Mouse (Mus musculus) neutrophil, adult 5-6 weeks (primary cell): ENCODE data around the gene Olfr676. TPM values are rescaled to one million over a fixed set of nuclear protein-coding genes. Genes with fewer than 3 reads are reported as not detected.
"Not testable (repeated sequence)": the region's sequence is repeated elsewhere in the genome, so short reads cannot be mapped to it uniquely, and the experiment has no call there.

Experiments used
- ATAC-seq: fragments of 151-379, 151-347 bp; 2 replicates; pipeline ENCODE4 v1.8.0; 2017; ENCODE audit warnings: mild to moderate bottlenecking, moderate TSS enrichment; ENCODE audit not compliant: insufficient number of reproducible peaks, poor library complexity, low FRiP score, severe bottlenecking; ENCODE audit errors: extremely low read depth
- total RNA-seq: library from RNA; stranded (forward); fragments of 200-1000 nt; gene quantifications from 2 replicates; pipeline ENCODE4 v1.2.3, GENCODE M21; 2017

The Olfr676 gene
- not detected in 2 replicates for total RNA-seq

DNA sequence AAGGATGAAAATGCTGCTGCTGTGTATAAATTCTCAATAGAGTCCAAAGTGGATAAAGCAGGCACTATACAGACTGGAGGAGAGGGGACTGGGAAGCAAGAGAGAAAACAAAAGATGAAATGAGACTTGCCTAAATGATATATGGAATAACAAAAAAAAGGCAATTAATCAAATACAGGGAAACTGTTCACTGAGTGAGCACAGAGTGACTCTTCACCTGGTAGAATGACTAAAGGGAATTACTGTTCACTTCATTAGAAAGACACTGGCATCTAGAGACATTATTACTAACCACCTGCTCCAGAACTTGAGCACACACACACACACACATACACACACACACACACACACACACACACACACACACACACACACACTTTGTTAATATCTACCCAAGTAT lies at the start of gene Olfr676:
Olfr676 (plus strand) TSS at position 301 of the 400 bp plus-strand sequence.
- no peak for ATAC-seq

- no peak for ATAC-seq
Measured at GRCm38 (mm10) chr7:105001929-105002328, 30.6 kb upstream of the Olfr676 start, which contains the start of gene Olfr672. TSS of gene Olfr672 (minus strand) at chr7:105002029.

- no peak for ATAC-seq
Measured at GRCm38 (mm10) chr7:105022530-105022929, 10.0 kb upstream of the Olfr676 start.

- ATAC-seq = no peak
Measured at GRCm38 (mm10) chr7:105028360-105028759, 4.1 kb upstream of the Olfr676 start, which contains the start of gene Olfr675. TSS of gene Olfr675 (minus strand) at chr7:105028460.

DNA sequence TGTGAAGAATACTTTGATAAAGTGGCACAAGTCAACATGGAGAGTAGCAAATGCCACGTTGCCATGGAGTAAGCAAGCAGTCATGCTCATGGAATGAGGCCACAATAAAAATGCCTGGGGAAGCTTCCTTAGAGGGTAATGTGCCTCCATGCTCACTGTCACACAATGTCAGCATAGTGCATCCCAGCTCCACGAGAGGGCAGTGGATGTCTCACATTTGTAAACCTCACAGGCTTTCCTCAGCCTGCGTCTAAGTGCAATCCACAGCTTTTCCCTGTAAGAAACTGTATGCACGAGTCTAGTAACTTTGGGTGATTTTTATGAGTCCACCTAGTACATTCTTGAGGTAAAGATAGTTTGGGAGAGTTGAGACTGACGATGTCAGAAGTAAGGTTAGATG lies 1.3 kb downstream of the Olfr676 start:
- ATAC-seq = not testable (repeated sequence)

DNA sequence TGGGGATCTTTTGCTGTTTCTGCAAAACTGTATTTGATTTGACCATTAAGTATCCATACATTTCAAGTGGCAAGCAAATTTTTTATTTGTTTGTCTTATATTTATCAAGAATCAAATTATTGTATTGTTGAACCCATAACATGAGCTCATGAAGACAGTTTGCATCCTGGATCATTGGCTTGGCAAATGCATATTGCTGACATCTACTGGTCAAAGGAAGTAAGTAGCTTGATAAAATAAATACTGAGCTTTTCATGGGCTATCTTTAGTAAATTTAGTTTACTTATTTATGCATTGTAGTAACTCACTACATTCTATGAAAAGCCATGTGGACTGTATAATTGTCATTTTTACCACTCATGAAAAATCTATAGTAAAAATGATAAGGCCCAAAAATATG lies 26.5 kb downstream of the Olfr676 start:
- no peak for ATAC-seq

DNA sequence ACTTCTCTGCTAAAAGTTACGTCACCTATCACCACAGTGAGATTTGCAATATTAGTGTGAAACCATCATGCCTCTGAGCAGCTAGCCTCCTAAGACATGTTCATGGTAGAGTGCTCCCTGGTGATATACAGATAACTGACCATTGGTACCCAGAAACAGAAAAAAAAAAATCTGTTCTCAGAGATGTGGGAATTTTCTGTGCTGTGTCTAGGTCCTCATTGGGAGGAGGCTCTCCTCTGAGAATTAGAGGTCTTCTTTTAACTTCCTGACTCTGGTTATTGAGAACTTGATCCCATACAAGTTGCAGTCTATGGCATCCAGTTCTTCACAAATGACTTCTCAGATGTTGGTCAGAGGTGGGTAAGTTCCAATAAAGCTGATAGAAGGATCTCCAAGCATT lies 31.7 kb downstream of the Olfr676 start, which contains the start of gene Olfr678:
Olfr678 (plus strand) TSS at position 301 of the 400 bp plus-strand sequence.
- ATAC-seq = no peak

DNA sequence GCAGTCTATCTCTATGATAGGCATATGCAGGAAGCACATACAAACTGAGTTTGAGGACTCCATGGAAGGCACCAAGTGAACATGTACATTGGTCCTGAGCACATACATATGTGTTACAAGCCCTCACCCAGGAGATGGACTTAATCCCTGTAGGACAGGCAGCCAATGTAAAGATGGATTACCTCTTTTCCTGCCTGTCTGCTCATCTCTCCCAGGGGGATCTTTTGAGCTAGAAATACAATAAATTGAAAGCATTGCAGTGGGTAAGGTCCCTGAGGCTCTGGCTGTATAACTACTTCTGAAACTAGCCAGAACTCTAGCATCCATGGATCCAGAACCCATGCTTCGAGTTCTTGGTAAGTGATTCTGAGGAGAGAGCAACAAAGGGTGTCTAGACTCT lies 48.4 kb downstream of the Olfr676 start, which contains the start of gene Olfr679:
Olfr679 (plus strand) TSS at position 301 of the 400 bp plus-strand sequence.
- ATAC-seq = no peak

Other genes with a start within 250 kb of the Olfr676 start
- gene Usp17lb, start 190.1 kb upstream of the Olfr676 start, total RNA-seq = not detected in 2 replicates
- gene Usp17la, start 175.7 kb upstream of the Olfr676 start, total RNA-seq = not detected in 2 replicates
- gene Olfr665, start 154.7 kb upstream of the Olfr676 start, total RNA-seq = 0.12 TPM in 1 of 2 replicates, not detected in the other
- 0.70 TPM in 1 of 2 replicates, not detected in the other for gene Olfr666, start 136.7 kb upstream of the Olfr676 start, total RNA-seq
- gene Olfr667, start 111.2 kb upstream of the Olfr676 start, total RNA-seq = not detected in 2 replicates
- gene Olfr668, start 104.6 kb upstream of the Olfr676 start, total RNA-seq = 0.12 TPM in 1 of 2 replicates, not detected in the other
- 0.35 TPM in 1 of 2 replicates, not detected in the other for gene Olfr669, start 98.5 kb upstream of the Olfr676 start, total RNA-seq
- gene Olfr670, start 70.1 kb upstream of the Olfr676 start, total RNA-seq = not detected in 2 replicates
- gene Olfr671, start 53.6 kb upstream of the Olfr676 start, total RNA-seq = not detected in 2 replicates
- gene Olfr672, start 30.7 kb upstream of the Olfr676 start, total RNA-seq = not detected in 2 replicates
- not detected in 2 replicates for gene Olfr675, start 4.2 kb upstream of the Olfr676 start, total RNA-seq
- gene Olfr677, start 18.7 kb downstream of the Olfr676 start, total RNA-seq = not detected in 2 replicates
- gene Olfr678, start 31.8 kb downstream of the Olfr676 start, total RNA-seq = 0.23 TPM in 1 of 2 replicates, not detected in the other
- gene Olfr679, start 48.5 kb downstream of the Olfr676 start, total RNA-seq = not detected in 2 replicates
- not detected in 2 replicates for gene Olfr680-ps1, start 60.1 kb downstream of the Olfr676 start, total RNA-seq
- not detected in 2 replicates for gene Olfr681, start 84.1 kb downstream of the Olfr676 start, total RNA-seq
- not detected in 2 replicates for gene Olfr683, start 114.3 kb downstream of the Olfr676 start, total RNA-seq
- 0.25 TPM in 1 of 2 replicates, not detected in the other for gene Olfr684, start 131.0 kb downstream of the Olfr676 start, total RNA-seq
- not detected in 2 replicates for gene Olfr685, start 153.3 kb downstream of the Olfr676 start, total RNA-seq
- gene Olfr686, start 174.8 kb downstream of the Olfr676 start, total RNA-seq = not detected in 2 replicates